Mouse (Mus musculus) CH12.LX (cell line): ENCODE results near the gene Ccdc38. TPM values are rescaled to one million over a fixed set of nuclear protein-coding genes. Genes with fewer than 3 reads are reported as not detected.
A peak's percentile ranks its signal among the peaks of the same experiment; 100 is the strongest.

Experiments used
- DNase-seq: peaks from one replicate; pipeline ENCODE4 v3.0.0-alpha.2; 2013; ENCODE audit errors: extremely low read depth
- H3K27ac ChIP-seq: 2 replicates; pipeline ENCODE4 v1.5.1; 2012; ENCODE audit warnings: low read depth, mild to moderate bottlenecking, control low read depth, moderate library complexity; ENCODE audit not compliant: insufficient read depth
- H3K27me3 ChIP-seq: replicated peaks from 2 replicates; pipeline ENCODE3; 2012; ENCODE audit warnings: inconsistent platforms
- H3K36me3 ChIP-seq, 2 experiments: replicated peaks in 1 of 2; 2 replicates each; pipeline versions ENCODE3 to v1.6.1; 2012; ENCODE audit warnings: inconsistent platforms in 1 of 2, low read length in 1 of 2, mild to moderate bottlenecking in 1 of 2, mixed read lengths in 1 of 2, moderate library complexity in 1 of 2; ENCODE audit not compliant: control insufficient read depth in 1 of 2, insufficient read depth in 1 of 2
- H3K4me1 ChIP-seq, 2 experiments: 2 replicates each; pipeline ENCODE4 v1.6.1; 2012; ENCODE audit warnings: inconsistent platforms in 1 of 2, moderate library complexity in 1 of 2; ENCODE audit not compliant: insufficient read depth in 2 of 2, control insufficient read depth in 1 of 2
- H3K4me2 ChIP-seq: 2 replicates; pipeline ENCODE4 v1.6.1; 2012; ENCODE audit warnings: low read depth, mild to moderate bottlenecking, control low read depth; ENCODE audit not compliant: poor library complexity, insufficient read depth, severe bottlenecking
- H3K4me3 ChIP-seq, 3 experiments: fragments of 150-350 bp in 1 of 3; sonication (generic) in 1 of 3; replicated peaks in 1 of 3; 2 replicates each; pipeline versions ENCODE3 to v1.5.1; 2011 to 2012; ENCODE audit warnings: low read depth in 2 of 3, low read length in 2 of 3, mild to moderate bottlenecking in 2 of 3, moderate library complexity in 2 of 3, control low read depth in 1 of 3, improper control_type of control experiment in 1 of 3, inconsistent platforms in 1 of 3, mixed read lengths in 1 of 3; ENCODE audit not compliant: poor library complexity in 1 of 3
- H3K79me2 ChIP-seq: replicated peaks from 2 replicates; pipeline ENCODE4 v1.6.1; 2012; ENCODE audit warnings: mild to moderate bottlenecking, moderate library complexity; ENCODE audit not compliant: control insufficient read depth, poor library complexity, insufficient read depth, severe bottlenecking; ENCODE audit errors: extremely low read depth
- H3K9ac ChIP-seq: 2 replicates; pipeline ENCODE4 v1.6.1; 2012; ENCODE audit warnings: low read depth, mild to moderate bottlenecking, control low read depth, moderate library complexity; ENCODE audit not compliant: insufficient read depth
- H3K9me3 ChIP-seq: replicated peaks from 2 replicates; pipeline ENCODE3; 2012; ENCODE audit warnings: low read length, inconsistent platforms, mixed read lengths
- BHLHE40 ChIP-seq: IDR thresholded peaks from 2 replicates; pipeline ENCODE4 v1.6.1; 2011; ENCODE audit warnings: mild to moderate bottlenecking, low read depth, low read length, improper control_type of control experiment
- CHD1 ChIP-seq: IDR thresholded peaks from 2 replicates; pipeline ENCODE4 v1.6.1; 2012; ENCODE audit warnings: low read depth, low read length, improper control_type of control experiment, inconsistent platforms
- CHD2 ChIP-seq: IDR thresholded peaks from 2 replicates; pipeline ENCODE4 v1.6.1; 2011; ENCODE audit warnings: low read length, improper control_type of control experiment
- E2F4 ChIP-seq: IDR thresholded peaks from 2 replicates; pipeline ENCODE4 v1.6.1; 2011; ENCODE audit warnings: low read depth, low read length, improper control_type of control experiment; ENCODE audit not compliant: insufficient replicate concordance
- HCFC1 ChIP-seq: IDR thresholded peaks from 2 replicates; pipeline ENCODE4 v1.6.1; 2012; ENCODE audit warnings: low read depth, mild to moderate bottlenecking, inconsistent platforms, low read length, improper control_type of control experiment
- JUND ChIP-seq: conservative IDR thresholded peaks from 2 replicates; pipeline ENCODE4 v1.6.1; 2011; ENCODE audit warnings: low read depth, low read length, improper control_type of control experiment
- MAFK ChIP-seq: IDR thresholded peaks from 2 replicates; pipeline ENCODE4 v1.6.1; 2011; ENCODE audit warnings: low read length, improper control_type of control experiment; ENCODE audit not compliant: insufficient replicate concordance
- PAX5 ChIP-seq: IDR thresholded peaks from 2 replicates; pipeline ENCODE4 v1.6.1; 2012; ENCODE audit warnings: low read length, inconsistent platforms, mixed read lengths
- POLR2A ChIP-seq: IDR thresholded peaks from 2 replicates; pipeline ENCODE4 v1.6.1; 2011; ENCODE audit warnings: low read depth, mild to moderate bottlenecking, improper control_type of control experiment, low read length
- UBTF ChIP-seq: IDR thresholded peaks from 2 replicates; pipeline ENCODE4 v1.6.1; 2012; ENCODE audit warnings: low read depth, mild to moderate bottlenecking, inconsistent platforms, low read length, improper control_type of control experiment, moderate library complexity
- ZC3H11A ChIP-seq: IDR thresholded peaks from 2 replicates; pipeline ENCODE4 v1.6.1; 2012; ENCODE audit warnings: low read depth, mild to moderate bottlenecking, inconsistent platforms, low read length, improper control_type of control experiment
- ZKSCAN1 ChIP-seq: IDR thresholded peaks from 2 replicates; pipeline ENCODE4 v1.6.1; 2012; ENCODE audit warnings: low read depth, inconsistent platforms, low read length, improper control_type of control experiment, borderline replicate concordance
- ZNF384 ChIP-seq: IDR thresholded peaks from 2 replicates; pipeline ENCODE4 v1.6.1; 2012; ENCODE audit warnings: low read depth, low read length, improper control_type of control experiment, inconsistent platforms
- dilution Hi-C: fragments of 300-500 bp; cut with MboI; formaldehyde crosslinking; loops from 2 replicates; pipeline ENCODE4 v1.14.3; 2020; ENCODE audit warnings: low sequenced_read_pairs; ENCODE audit not compliant: extremely low pct_unique_long_range_greater_than_20kb, extremely low pct_ligation_motif_present
- in situ Hi-C: fragments of 300-500 bp; cut with MboI; formaldehyde crosslinking; loops from 3 replicates; pipeline ENCODE4 v1.14.3; 2019; ENCODE audit warnings: low sequenced_read_pairs, low pct_ligation_motif_present, low pct_unique_long_range_greater_than_20kb, mixed read lengths
- polyA plus RNA-seq: library from polyadenylated mRNA; unstranded; fragments of >175 nt; gene quantifications from 2 replicates; pipeline ENCODE4 v1.2.1, GENCODE M21; 2012; ENCODE audit warnings: low read depth; ENCODE audit not compliant: insufficient read length
- total RNA-seq, 2 experiments: library from RNA; depleted of rRNA; stranded (reverse); fragments of 300-350 nt in 1 of 2; fragments of >200 nt in 1 of 2; gene quantifications; 2 replicates each; pipeline ENCODE4 v1.2.3; 2012 to 2014

Gene Ccdc38
- total and polyA plus RNA-seq, 3 experiments: 9.2 to 47.3 (median 17.9) TPM

- dilution Hi-C loops: no loop called here
- no peak overlapping the region for H3K27ac ChIP-seq
- no peak overlapping the region for H3K4me3 ChIP-seq
- TF ChIP-seq BHLHE40 (no peak), UBTF (no peak)
- H3K27me3 ChIP-seq: no peaks in the 10 kb centered on the region
- no peaks in the 10 kb centered on the region for H3K36me3 ChIP-seq
- DNase-seq: no peak
- in situ Hi-C loops: no loop called here
- H3K79me2 ChIP-seq: no peaks in the 10 kb centered on the region
- no peaks in the 10 kb centered on the region for H3K9me3 ChIP-seq
- H3K4me2 ChIP-seq: no peak overlapping the region
- no peak overlapping the region for H3K9ac ChIP-seq
- H3K4me1 ChIP-seq: 0 out of 4 replicates have a peak, but pooled peaks cover 0 to 2% of the 10 kb centered on the region in 2 experiments
These were observed 30.8 kb upstream of the Ccdc38 start for GRCm38 (mm10) chr10:93509532-93510153.

- dilution Hi-C loops: no loop called here
- DNase-seq: peak; percentile 40
- no peak overlapping the region for H3K9ac ChIP-seq
- H3K36me3 ChIP-seq: no peaks in the 10 kb centered on the region
- H3K4me3 ChIP-seq: no peak overlapping the region
- H3K27ac ChIP-seq: no peak overlapping the region
- H3K9me3 ChIP-seq: no peaks in the 10 kb centered on the region
- H3K27me3 ChIP-seq: no peaks in the 10 kb centered on the region
- no peak overlapping the region for H3K4me2 ChIP-seq
- in situ Hi-C loops: no loop called here
- TF ChIP-seq CHD2: no peak
- 0 out of 2 replicates have a peak, but pooled peaks have one; percentile 39 for TF ChIP-seq ZNF384
- no peak for TF ChIP-seq PAX5
- H3K79me2 ChIP-seq: no peaks in the 10 kb centered on the region
- H3K4me1 ChIP-seq: peaks cover 5 to 6% of the 10 kb centered on the region in 2 experiments; a peak in 3 of 4 replicates
These were observed 25.0 kb upstream of the Ccdc38 start for GRCm38 (mm10) chr10:93515419-93515818.

- in situ Hi-C loops (no loop called here), dilution Hi-C loops (no loop called here)
- Histone ChIP-seq H3K27me3 (no peaks in the 10 kb centered on the region), H3K4me1 (peaks cover 3 to 11% of the 10 kb centered on the region in 2 experiments; a peak in 3 of 4 replicates), H3K27ac (no peak overlapping the region), H3K36me3 (no peaks in the 10 kb centered on the region), H3K9me3 (no peaks in the 10 kb centered on the region), H3K4me2 (no peak overlapping the region), H3K79me2 (no peaks in the 10 kb centered on the region), H3K9ac (no peak overlapping the region), H3K4me3 (no peak overlapping the region)
- DNase-seq: no peak
- TF ChIP-seq JUND (no peak), POLR2A (no peak), MAFK (no peak), ZC3H11A (no peak), ZKSCAN1 (no peak), HCFC1 (no peak), E2F4 (no peak), CHD1 (no peak)
These were observed 24.5 kb upstream of the Ccdc38 start for GRCm38 (mm10) chr10:93515927-93516326.
